Mouse (Mus musculus) lung, embryonic 14.5 days (tissue): Measurements from ENCODE around the gene Vps11. TPM values are rescaled to one million over a fixed set of nuclear protein-coding genes. Genes with fewer than 3 reads are reported as not detected.

Experiments used
- ATAC-seq: fragments of 200-750 bp; cut with Nextera tagmentation; 2 replicates; pipeline ENCODE4 v1.8.0; 2017; ENCODE audit warnings: mild to moderate bottlenecking, moderate TSS enrichment, moderate library complexity; ENCODE audit not compliant: insufficient read depth
- DNase-seq: peaks from one replicate; pipeline ENCODE4 v3.0.0-alpha.2; 2015
- H3K27ac ChIP-seq: fragments of 300-500 bp; sonication (generic); 2 replicates; pipeline ENCODE4 v1.5.1; 2014; ENCODE audit warnings: low read depth, mild to moderate bottlenecking, moderate library complexity
- H3K27me3 ChIP-seq: fragments of 300-500 bp; sonication (generic); 2 replicates; pipeline ENCODE4 v1.6.1; 2014; ENCODE audit warnings: low read length, control low read depth; ENCODE audit not compliant: insufficient read depth
- H3K36me3 ChIP-seq: fragments of 300-500 bp; sonication (generic); 2 replicates; pipeline ENCODE4 v1.6.1; 2014; ENCODE audit warnings: control low read depth; ENCODE audit not compliant: insufficient read depth
- H3K4me1 ChIP-seq: fragments of 300-500 bp; sonication (generic); 2 replicates; pipeline ENCODE4 v1.6.1; 2014; ENCODE audit warnings: antibody characterized with exemption, control low read depth; ENCODE audit not compliant: insufficient read depth
- H3K4me2 ChIP-seq: fragments of 300-500 bp; sonication (generic); 2 replicates; pipeline ENCODE4 v1.6.1; 2014; ENCODE audit warnings: mild to moderate bottlenecking
- H3K4me3 ChIP-seq: fragments of 300-500 bp; sonication (generic); 2 replicates; pipeline ENCODE4 v1.5.1; 2014; ENCODE audit warnings: low read depth, low read length
- H3K9ac ChIP-seq: fragments of 300-500 bp; sonication (generic); 2 replicates; pipeline ENCODE4 v1.6.1; 2014
- H3K9me3 ChIP-seq: fragments of 300-500 bp; sonication (generic); 2 replicates; pipeline ENCODE4 v1.6.1; 2016; ENCODE audit warnings: low read depth, low read length, control low read depth
- CTCF ChIP-seq: IDR thresholded peaks from 2 replicates; pipeline ENCODE4 v1.5.1; 2016; ENCODE audit warnings: antibody characterized with exemption, low read depth
- WGBS: fragments of 180-500 bp; shearing (Covaris S2); extraction: QIAGEN DNeasy Blood & Tissue Kit; methylation state at CpG from one replicate; pipeline ENCODE4 v1.1.7; 2014; 5-methylcytosine and 5-hydroxymethylcytosine counted together
- polyA plus RNA-seq: library from polyadenylated mRNA; unstranded; fragments of >200 nt; fragmentation: Nextera tagmentation; extraction: Ambion mirVana; gene quantifications from 2 replicates; pipeline ENCODE4 v1.2.1, GENCODE M21; 2014

The Vps11 gene
- polyA plus RNA-seq, 1 experiment from 2014 or later, result 26.8 TPM

DNA sequence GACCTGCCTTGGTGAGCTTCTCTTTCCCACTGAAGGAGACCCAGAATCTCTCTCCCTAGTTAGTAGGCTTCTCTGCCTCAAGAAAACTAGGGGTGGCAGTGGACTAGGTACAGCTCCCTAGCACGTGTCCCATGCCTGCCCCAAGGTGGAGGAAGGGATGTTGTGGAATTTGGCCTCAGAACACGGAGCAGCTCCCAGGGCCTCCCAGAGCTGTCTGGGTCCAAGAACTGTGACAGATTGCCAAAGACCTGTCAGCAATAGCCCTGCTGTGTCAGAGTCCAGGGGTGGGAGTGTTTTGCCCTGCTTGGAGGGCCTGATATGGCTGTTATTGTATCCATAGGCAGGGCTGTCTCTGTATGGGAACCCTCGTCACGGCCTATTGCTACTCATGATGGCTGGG, 39.6 kb upstream of the Vps11 start:
- Histone ChIP-seq H3K27me3 (0 out of 2 replicates have a peak, but pooled peaks cover 3% of the 10 kb centered on the region), H3K9ac (no peak overlapping the region), H3K4me1 (no peaks in the 10 kb centered on the region), H3K27ac (no peak overlapping the region), H3K4me3 (no peak overlapping the region), H3K36me3 (peaks cover 70% of the 10 kb centered on the region), H3K4me2 (no peak overlapping the region), H3K9me3 (no peaks in the 10 kb centered on the region)
- DNase-seq, result no peak
- no peak for TF ChIP-seq CTCF
- WGBS, result 80% methylated on average over 4 of the region's 4 CpGs
- no peak for ATAC-seq

DNA sequence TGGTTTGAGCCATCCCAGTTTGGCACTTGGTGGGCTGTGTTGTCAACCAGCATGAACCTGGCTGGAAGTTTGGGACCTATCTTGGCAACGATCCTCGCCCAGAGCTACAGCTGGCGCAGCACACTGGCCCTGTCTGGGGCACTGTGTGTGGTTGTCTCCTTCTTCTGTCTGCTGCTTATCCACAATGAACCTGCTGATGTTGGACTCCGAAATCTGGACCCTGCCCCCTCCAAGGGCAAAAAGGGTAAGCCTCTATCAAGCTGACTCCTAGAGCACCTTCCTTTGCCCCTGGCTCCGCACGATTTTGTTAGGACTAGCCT, 38.3 kb upstream of the Vps11 start:
- no peak for TF ChIP-seq CTCF
- 94% methylated on average over 6 of the region's 6 CpGs for WGBS
- H3K27me3 ChIP-seq, result 0 out of 2 replicates have a peak, but pooled peaks cover 3% of the 10 kb centered on the region
- no peaks in the 10 kb centered on the region for H3K4me1 ChIP-seq
- no peaks in the 10 kb centered on the region for H3K9me3 ChIP-seq
- H3K4me3 ChIP-seq, result no peak overlapping the region
- H3K27ac ChIP-seq, result no peak overlapping the region
- no peak for DNase-seq
- peaks cover 60% of the 10 kb centered on the region for H3K36me3 ChIP-seq
- no peak overlapping the region for H3K9ac ChIP-seq
- H3K4me2 ChIP-seq, result no peak overlapping the region
- ATAC-seq, result no peak

DNA sequence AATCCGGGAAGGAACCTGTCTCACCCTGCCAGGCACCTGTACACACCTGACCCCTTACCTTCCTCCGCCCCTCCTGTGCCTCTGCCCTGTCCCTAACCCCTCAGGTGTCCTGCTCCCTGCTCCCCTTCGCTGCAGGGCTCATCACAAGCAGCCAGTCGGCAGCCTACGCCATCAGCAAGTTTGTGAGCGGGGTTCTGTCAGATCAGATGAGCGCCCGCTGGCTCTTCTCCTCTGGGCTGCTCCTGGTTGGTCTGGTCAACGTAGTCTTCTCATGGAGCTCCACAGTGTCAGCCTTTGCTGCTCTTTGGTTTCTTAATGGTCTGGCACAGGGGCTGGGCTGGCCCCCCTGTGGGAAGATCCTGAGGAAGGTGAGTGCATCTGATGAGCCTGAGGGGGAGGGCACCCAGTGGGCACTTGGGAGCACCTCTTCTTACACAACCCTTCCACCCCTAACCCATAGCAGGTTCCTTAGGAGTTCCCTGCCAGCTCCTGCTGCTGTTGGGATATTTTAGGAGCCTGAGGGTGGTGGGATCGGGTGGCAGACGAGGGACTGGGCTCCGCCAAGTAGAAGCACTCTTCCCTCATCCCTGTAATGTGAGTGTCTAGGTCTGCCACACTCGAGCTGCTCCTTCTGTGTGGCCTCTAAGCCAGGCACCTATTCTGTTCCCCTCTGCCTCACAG, 37.8 kb upstream of the Vps11 start:
- peaks cover 55% of the 10 kb centered on the region for H3K36me3 ChIP-seq
- WGBS, result 80% methylated on average over 13 of the region's 13 CpGs
- H3K27me3 ChIP-seq, result 0 out of 2 replicates have a peak, but pooled peaks cover 3% of the 10 kb centered on the region
- no peak overlapping the region for H3K27ac ChIP-seq
- no peaks in the 10 kb centered on the region for H3K9me3 ChIP-seq
- no peaks in the 10 kb centered on the region for H3K4me1 ChIP-seq
- no peak for ATAC-seq
- no peak for TF ChIP-seq CTCF
- no peak overlapping the region for H3K9ac ChIP-seq
- no peak overlapping the region for H3K4me2 ChIP-seq
- DNase-seq, result no peak
- H3K4me3 ChIP-seq, result no peak overlapping the region

DNA sequence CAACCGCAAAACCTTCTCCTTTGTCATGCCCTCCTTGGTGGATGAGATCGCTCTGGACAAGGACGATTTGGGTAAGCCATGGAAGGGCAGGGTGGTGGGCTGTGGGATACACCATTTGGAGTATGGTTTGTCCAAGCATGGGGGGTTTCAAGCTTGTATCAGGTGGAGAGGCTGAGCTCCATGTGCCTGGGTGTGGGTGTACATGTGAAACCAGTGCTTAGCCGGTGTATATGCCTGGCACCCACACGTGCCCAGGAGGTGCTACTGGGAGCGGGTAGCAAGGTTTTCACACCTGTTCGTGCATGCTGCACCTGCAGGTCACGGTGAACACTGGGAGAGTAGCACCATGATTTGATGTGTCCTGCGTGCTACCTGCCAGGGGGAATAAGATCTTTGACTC, 37.1 kb upstream of the Vps11 start:
- WGBS, result 75% methylated on average over 9 of the region's 9 CpGs
- no peak for ATAC-seq
- Histone ChIP-seq H3K4me1 (no peaks in the 10 kb centered on the region), H3K27me3 (0 out of 2 replicates have a peak, but pooled peaks cover 3% of the 10 kb centered on the region), H3K4me3 (peak overlapping the region; percentile 79; the same call in 1 of the 2 replicates), H3K9me3 (no peaks in the 10 kb centered on the region), H3K4me2 (peak overlapping the region; percentile 96; the same call in 1 of the 2 replicates), H3K27ac (no peak overlapping the region), H3K9ac (no peak overlapping the region), H3K36me3 (peaks cover 48% of the 10 kb centered on the region)
- TF ChIP-seq CTCF, result no peak
- no peak for DNase-seq

DNA sequence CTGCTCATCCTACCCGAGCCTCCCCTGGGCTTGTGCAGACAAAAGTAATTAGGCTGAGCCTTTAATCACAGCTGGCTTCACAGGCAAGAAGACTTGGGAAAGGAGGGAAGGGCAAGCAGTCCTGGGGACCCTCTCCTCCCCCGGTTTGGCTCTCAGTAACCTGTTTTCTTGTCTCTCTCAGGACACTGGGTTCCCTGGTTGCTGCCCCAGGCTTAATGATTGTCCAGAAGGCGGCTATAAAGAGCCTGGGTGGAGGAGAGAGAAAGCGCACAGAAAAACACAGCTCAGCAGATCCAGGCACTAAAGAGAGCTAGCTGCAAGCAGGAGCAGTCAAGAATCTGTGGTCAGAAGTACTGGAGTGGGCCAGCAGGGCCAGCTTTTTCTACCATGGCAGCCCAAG, 36.6 kb upstream of the Vps11 start:
- Histone ChIP-seq H3K4me1 (no peaks in the 10 kb centered on the region), H3K9ac (peak overlapping the region; percentile 76; the same call in 1 of the 2 replicates), H3K4me2 (peak overlapping the region; percentile 96), H3K4me3 (peak overlapping the region; percentile 79), H3K27me3 (0 out of 2 replicates have a peak, but pooled peaks cover 3% of the 10 kb centered on the region), H3K36me3 (peaks cover 43% of the 10 kb centered on the region), H3K27ac (no peak overlapping the region), H3K9me3 (no peaks in the 10 kb centered on the region)
- WGBS, result 22% methylated on average over 4 of the region's 4 CpGs
- no peak for DNase-seq
- TF ChIP-seq CTCF, result no peak
- no peak for ATAC-seq

DNA sequence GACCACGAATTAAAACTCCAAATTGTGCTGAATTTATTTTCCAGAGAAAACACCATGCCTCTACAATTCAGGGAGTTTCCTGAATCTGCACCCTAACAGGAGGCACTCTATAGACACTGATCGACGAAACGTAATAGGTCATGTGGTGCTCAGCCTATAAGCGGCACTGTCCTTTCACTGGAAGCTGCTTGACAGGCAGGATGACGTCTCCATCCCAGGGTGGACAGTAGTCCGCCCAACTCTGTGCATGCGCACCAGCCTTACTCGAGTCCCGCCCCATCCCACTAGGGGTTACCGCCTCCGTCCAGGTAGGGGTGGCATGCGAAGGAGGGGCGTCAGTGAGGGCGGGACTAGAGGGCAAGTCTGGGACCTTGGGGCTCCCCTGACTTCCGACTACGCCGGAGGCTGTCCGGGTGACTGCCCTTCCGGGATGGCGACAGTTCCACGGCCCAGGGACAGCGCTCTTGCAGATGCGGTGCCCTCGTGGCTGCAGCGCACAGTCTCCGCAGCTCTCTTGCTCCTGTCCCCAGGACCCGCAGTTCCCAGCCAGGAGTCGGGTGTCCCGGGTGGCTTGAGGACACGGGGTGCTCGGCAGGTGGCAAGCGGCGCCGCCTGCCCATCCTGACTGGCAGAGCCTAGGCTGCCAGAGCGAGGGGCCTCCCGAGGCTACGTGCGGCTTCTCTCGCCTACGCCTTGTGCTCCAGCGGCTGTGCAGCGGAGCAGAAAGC, 35.4 kb upstream of the Vps11 start, which contains the start of gene Slc37a4:
Gene Slc37a4, plus strand, starts transcription at position 169 of the 728 bp plus-strand sequence.
- TF ChIP-seq CTCF, result 0 out of 2 replicates have a peak, but pooled peaks have one; percentile 38
- Histone ChIP-seq H3K4me1 (no peaks in the 10 kb centered on the region), H3K9ac (peak within 1 kb of the TSS; percentile 76), H3K27me3 (0 out of 2 replicates have a peak, but pooled peaks cover 3% of the 10 kb centered on the region), H3K4me2 (peak within 1 kb of the TSS; percentile 96), H3K4me3 (peak within 1 kb of the TSS; percentile 79), H3K36me3 (peaks cover 37% of the 10 kb centered on the region), H3K27ac (peak within 1 kb of the TSS; percentile 75), H3K9me3 (no peaks in the 10 kb centered on the region)
- under 1% methylated on average over 43 of the region's 43 CpGs for WGBS
- peak; percentile 99 for ATAC-seq
- DNase-seq, result peak; percentile 95

DNA sequence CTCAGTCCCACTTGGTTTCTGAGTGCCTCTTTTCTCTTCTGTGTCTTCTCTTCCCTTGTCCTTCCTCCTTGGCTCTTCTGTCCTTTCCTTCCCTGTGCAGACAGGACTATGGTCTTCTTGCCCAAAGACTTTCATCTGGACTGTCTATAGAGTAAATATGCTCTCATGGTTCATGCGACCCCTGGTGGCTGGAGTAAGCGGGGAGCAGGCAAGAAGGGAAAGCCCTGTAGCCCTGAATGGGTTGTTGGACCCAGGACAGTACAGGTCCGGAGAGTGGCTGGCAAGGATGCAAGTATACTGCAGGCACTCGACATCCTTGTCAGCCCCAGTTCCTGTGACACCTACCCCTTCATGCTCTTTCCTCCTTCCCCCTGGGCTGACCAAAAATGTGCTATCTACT, 30.0 kb upstream of the Vps11 start:
- no peaks in the 10 kb centered on the region for H3K4me1 ChIP-seq
- peaks cover 58% of the 10 kb centered on the region for H3K36me3 ChIP-seq
- H3K27me3 ChIP-seq, result no peaks in the 10 kb centered on the region
- H3K4me2 ChIP-seq, result no peak overlapping the region
- peak; percentile 85 for TF ChIP-seq CTCF
- WGBS, result 45% methylated on average over 4 of the region's 4 CpGs
- no peak overlapping the region for H3K9ac ChIP-seq
- DNase-seq, result peak; percentile 87
- H3K9me3 ChIP-seq, result no peaks in the 10 kb centered on the region
- ATAC-seq, result 0 out of 2 replicates have a peak, but pooled peaks have one; percentile 28
- no peak overlapping the region for H3K27ac ChIP-seq
- H3K4me3 ChIP-seq, result no peak overlapping the region
